Mouse (Mus musculus): Measurements from ENCODE around the gene Slitrk3. TPM values are rescaled to one million over a fixed set of nuclear protein-coding genes. Genes with fewer than 3 reads are reported as not detected.

Slitrk3 gene
- polyA plus RNA-seq, 1 experiment from 2014 or later, result not detected

GRCm38 (mm10) chr3:73053451-73053931 lies 4.1 kb downstream of the Slitrk3 start:
- no peak overlapping the region for H3K9ac ChIP-seq (ENCODE audit: low read depth, low read length)
- H3K4me2 ChIP-seq (replicated peaks; ENCODE audit: low read depth, low read length), result peak overlapping the region; percentile 52
- peaks cover 5% of the 10 kb centered on the region; the same call in 1 of the 2 replicates for H3K4me1 ChIP-seq (ENCODE audit: control insufficient read depth, insufficient read depth, low read length)
- no peaks in the 10 kb centered on the region for H3K36me3 ChIP-seq (ENCODE audit: control insufficient read depth, insufficient read depth, low read length)
- H3K27ac ChIP-seq (ENCODE audit: low read depth, low read length), result no peak overlapping the region
- 0 out of 2 replicates have a peak, but pooled peaks have one; percentile 54 for ATAC-seq (ENCODE audit: low FRiP score, low TSS enrichment)
- peaks cover 42% of the 10 kb centered on the region for H3K27me3 ChIP-seq (ENCODE audit: control insufficient read depth, insufficient read depth, low read length)
- under 1% methylated on average over 26 of the region's 26 CpGs for WGBS
- H3K4me3 ChIP-seq (ENCODE audit: low read length), result peak overlapping the region; percentile 41
- no peaks in the 10 kb centered on the region for H3K9me3 ChIP-seq (ENCODE audit: control insufficient read depth, low read length)

DNA sequence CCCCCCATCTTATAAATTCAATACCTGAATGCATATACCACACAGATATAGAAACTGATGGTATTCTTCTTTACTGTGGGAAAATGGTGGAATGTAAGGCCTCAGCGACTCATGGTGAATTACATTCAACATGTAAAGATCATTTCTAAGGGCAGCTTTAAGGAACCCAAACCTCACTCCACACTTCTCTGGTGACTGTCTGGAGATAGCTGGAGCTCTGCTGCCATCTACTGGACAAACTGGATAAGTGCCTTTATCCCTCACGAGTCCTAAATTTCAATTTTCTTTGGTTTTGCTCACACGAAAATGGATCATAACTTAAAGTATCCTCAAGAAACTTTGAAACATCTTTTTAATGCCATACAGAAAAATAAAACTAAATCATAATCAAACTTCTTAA lies 11.4 kb downstream of the Slitrk3 start:
- H3K27ac ChIP-seq (ENCODE audit: low read depth, low read length), result no peak overlapping the region
- ATAC-seq (ENCODE audit: low FRiP score, low TSS enrichment), result peak; percentile 66; the same call in 1 of the 2 replicates
- H3K9ac ChIP-seq (ENCODE audit: low read depth, low read length), result no peak overlapping the region
- no peaks in the 10 kb centered on the region for H3K9me3 ChIP-seq (ENCODE audit: control insufficient read depth, low read length)
- no peaks in the 10 kb centered on the region for H3K27me3 ChIP-seq (ENCODE audit: control insufficient read depth, insufficient read depth, low read length)
- 0 out of 2 replicates have a peak overlapping the region, but pooled peaks have one; percentile 12 for H3K4me2 ChIP-seq (replicated peaks; ENCODE audit: low read depth, low read length)
- 3% methylated on average over 3 of the region's 3 CpGs for WGBS
- no peak overlapping the region for H3K4me3 ChIP-seq (ENCODE audit: low read length)
- no peaks in the 10 kb centered on the region for H3K36me3 ChIP-seq (ENCODE audit: control insufficient read depth, insufficient read depth, low read length)
- H3K4me1 ChIP-seq (ENCODE audit: control insufficient read depth, insufficient read depth, low read length), result no peaks in the 10 kb centered on the region

- H3K4me2 ChIP-seq (replicated peaks; ENCODE audit: low read depth, low read length), result no peak overlapping the region
- no peak overlapping the region for H3K27ac ChIP-seq (ENCODE audit: low read depth, low read length)
- no peak overlapping the region for H3K4me3 ChIP-seq (ENCODE audit: low read length)
- no peaks in the 10 kb centered on the region for H3K36me3 ChIP-seq (ENCODE audit: control insufficient read depth, insufficient read depth, low read length)
- H3K9ac ChIP-seq (ENCODE audit: low read depth, low read length), result no peak overlapping the region
- no peaks in the 10 kb centered on the region for H3K27me3 ChIP-seq (ENCODE audit: control insufficient read depth, insufficient read depth, low read length)
- no peaks in the 10 kb centered on the region for H3K4me1 ChIP-seq (ENCODE audit: control insufficient read depth, insufficient read depth, low read length)
- no peak for ATAC-seq (ENCODE audit: low FRiP score, low TSS enrichment)
- H3K9me3 ChIP-seq (ENCODE audit: control insufficient read depth, low read length), result no peaks in the 10 kb centered on the region
These were observed 15.3 kb downstream of the Slitrk3 start for GRCm38 (mm10) chr3:73042256-73042655.

DNA sequence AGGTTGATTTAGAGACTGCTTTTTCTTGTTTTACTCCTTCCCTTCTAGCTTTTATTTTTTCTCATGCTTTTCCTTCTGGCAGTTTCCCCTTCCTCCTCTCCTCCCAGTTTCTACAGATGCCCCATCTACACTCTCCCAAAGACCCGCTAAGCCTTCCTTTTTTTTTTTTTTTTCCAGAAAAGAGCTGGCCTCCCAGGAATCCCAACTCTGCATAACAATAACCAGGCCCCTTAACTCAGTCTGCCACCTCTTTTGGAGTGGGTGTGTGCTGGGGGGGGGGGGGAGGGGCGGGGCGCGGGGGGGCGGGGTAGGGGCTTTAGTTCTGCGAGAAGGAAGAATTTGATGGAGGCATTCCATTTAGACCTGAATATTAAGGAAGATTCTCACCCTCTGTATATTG lies 51.6 kb downstream of the Slitrk3 start:
- 11% methylated on average over 6 of the region's 6 CpGs for WGBS
- Histone ChIP-seq H3K9ac (ENCODE audit: low read depth, low read length) (no peak overlapping the region), H3K36me3 (ENCODE audit: control insufficient read depth, insufficient read depth, low read length) (no peaks in the 10 kb centered on the region), H3K9me3 (ENCODE audit: control insufficient read depth, low read length) (no peaks in the 10 kb centered on the region), H3K4me3 (ENCODE audit: low read length) (no peak overlapping the region), H3K27me3 (ENCODE audit: control insufficient read depth, insufficient read depth, low read length) (no peaks in the 10 kb centered on the region), H3K4me1 (ENCODE audit: control insufficient read depth, insufficient read depth, low read length) (no peaks in the 10 kb centered on the region), H3K4me2 (replicated peaks; ENCODE audit: low read depth, low read length) (no peak overlapping the region), H3K27ac (ENCODE audit: low read depth, low read length) (no peak overlapping the region)
- no peak for ATAC-seq (ENCODE audit: low FRiP score, low TSS enrichment)

- WGBS, result 88% methylated on average over 4 of the region's 4 CpGs
These were observed 54.5 kb downstream of the Slitrk3 start for GRCm38 (mm10) chr3:73002933-73003696.

GRCm38 (mm10) chr3:72997517-72997916 lies 60.1 kb downstream of the Slitrk3 start:
- no peak overlapping the region for H3K4me2 ChIP-seq (replicated peaks; ENCODE audit: low read depth, low read length)
- H3K36me3 ChIP-seq (ENCODE audit: control insufficient read depth, insufficient read depth, low read length), result no peaks in the 10 kb centered on the region
- 60% methylated on average over 4 of the region's 4 CpGs for WGBS
- H3K4me1 ChIP-seq (ENCODE audit: control insufficient read depth, insufficient read depth, low read length), result no peaks in the 10 kb centered on the region
- no peak overlapping the region for H3K27ac ChIP-seq (ENCODE audit: low read depth, low read length)
- H3K9ac ChIP-seq (ENCODE audit: low read depth, low read length), result no peak overlapping the region
- H3K27me3 ChIP-seq (ENCODE audit: control insufficient read depth, insufficient read depth, low read length), result no peaks in the 10 kb centered on the region
- no peaks in the 10 kb centered on the region for H3K9me3 ChIP-seq (ENCODE audit: control insufficient read depth, low read length)
- no peak overlapping the region for H3K4me3 ChIP-seq (ENCODE audit: low read length)
- no peak for ATAC-seq (ENCODE audit: low FRiP score, low TSS enrichment)

More at GRCm38 (mm10) chr3:73002933-73003696, 54.5 kb downstream of the Slitrk3 start:
- Histone ChIP-seq H3K4me3 (ENCODE audit: low read length) (no peak overlapping the region), H3K4me1 (ENCODE audit: control insufficient read depth, insufficient read depth, low read length) (no peaks in the 10 kb centered on the region), H3K4me2 (replicated peaks; ENCODE audit: low read depth, low read length) (no peak overlapping the region), H3K9ac (ENCODE audit: low read depth, low read length) (no peak overlapping the region), H3K27ac (ENCODE audit: low read depth, low read length) (no peak overlapping the region), H3K27me3 (ENCODE audit: control insufficient read depth, insufficient read depth, low read length) (no peaks in the 10 kb centered on the region), H3K9me3 (ENCODE audit: control insufficient read depth, low read length) (no peaks in the 10 kb centered on the region), H3K36me3 (ENCODE audit: control insufficient read depth, insufficient read depth, low read length) (no peaks in the 10 kb centered on the region)
- no peak for ATAC-seq (ENCODE audit: low FRiP score, low TSS enrichment)

Other genes with a start within 250 kb of the Slitrk3 start
- gene Sis, start 89.9 kb downstream of the Slitrk3 start, polyA plus RNA-seq (2014; fragmentation: Nextera tagmentation; extraction: Ambion mirVana), result not detected in 2 replicates